Mouse (Mus musculus): Measurements from ENCODE around the gene Sprr2h. TPM values are rescaled to one million over a fixed set of nuclear protein-coding genes. Genes with fewer than 3 reads are reported as not detected.

The Sprr2h gene
- not detected for total RNA-seq (2022)

DNA sequence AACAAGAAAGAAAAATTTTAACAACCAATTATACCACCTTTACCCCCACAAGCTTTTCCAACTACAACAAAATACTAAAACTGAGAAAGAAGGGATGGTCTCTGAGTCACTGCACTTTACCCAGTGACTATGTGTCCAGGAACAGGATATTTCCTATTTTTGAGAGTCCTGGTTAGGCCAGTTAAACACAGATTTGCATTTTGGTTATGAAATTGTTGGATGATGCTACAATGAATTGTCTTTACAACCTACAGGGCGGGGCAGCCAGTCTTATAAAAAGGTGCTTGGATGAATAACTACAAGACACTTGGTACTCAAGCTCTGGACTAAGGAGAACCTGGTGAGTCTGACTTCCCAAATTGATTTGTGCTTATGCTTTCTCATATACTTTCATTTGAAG is at the start of gene Sprr2h:
Gene Sprr2h (plus strand): TSS at position 301 of the 400 bp plus-strand sequence.
- no peak for DNase-seq (ENCODE audit: low spot score)

DNA sequence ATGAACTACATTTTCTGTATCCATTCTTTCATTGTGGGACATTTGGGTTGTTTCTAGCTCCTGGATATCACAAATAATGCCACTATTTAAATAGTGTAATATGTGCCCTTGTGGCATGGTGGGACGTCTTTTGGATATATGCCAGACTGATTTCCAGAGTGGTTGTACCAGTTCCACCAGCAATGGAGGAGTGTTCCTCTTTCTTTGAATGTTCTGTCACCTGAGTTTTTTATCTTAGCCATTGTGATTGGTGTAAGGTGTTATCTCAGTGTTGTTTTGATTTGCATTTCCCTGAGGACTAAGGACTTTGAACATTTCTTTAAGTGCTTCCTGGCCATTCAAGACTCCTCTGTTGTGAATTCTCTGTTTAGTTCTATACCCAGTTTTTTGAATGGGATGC is 49.2 kb upstream of the Sprr2h start:
- no peak for DNase-seq (ENCODE audit: low spot score)

DNA sequence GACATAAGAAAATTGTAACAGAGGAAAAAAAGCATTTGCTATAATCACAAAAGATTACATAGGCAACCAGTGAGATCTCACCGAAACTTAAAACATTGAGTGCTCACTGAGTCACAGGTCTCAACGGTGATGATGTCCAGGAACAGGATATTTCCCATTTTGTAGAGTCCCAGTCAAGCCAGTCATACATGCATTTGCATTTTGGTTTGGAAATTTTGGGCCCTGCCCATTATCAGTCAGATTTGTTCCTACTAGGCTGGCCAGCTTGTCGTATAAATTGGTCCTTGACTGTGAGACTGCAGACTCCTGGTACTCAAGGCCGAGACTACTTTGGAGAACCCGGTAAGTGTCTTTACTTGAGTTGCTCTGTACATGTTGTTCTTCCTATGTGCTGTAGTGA is 46.6 kb upstream of the Sprr2h start, which contains the start of gene Sprr2d:
Gene Sprr2d (plus strand): TSS at position 301 of the 400 bp plus-strand sequence.
- no peak for DNase-seq (ENCODE audit: low spot score)

DNA sequence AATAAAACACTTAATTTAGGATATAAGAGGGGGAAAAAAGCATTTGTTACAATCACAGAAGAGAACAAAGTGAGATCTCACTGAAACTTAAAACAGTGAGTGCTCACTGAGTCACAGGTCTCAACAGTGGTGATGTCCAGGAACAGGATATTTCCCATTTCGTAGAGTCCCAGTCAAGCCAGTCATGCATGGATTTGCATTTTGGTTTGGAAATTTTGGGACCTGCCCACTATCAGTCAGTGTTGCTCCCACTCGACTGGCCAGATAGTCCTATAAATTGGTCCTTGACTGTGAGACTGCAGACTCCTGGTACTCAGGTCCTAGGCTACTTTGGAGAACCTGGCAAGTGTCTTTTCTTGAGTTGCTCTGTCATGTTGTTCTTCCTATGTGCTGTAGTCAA is 33.6 kb upstream of the Sprr2h start, which contains the start of gene Sprr2e:
Gene Sprr2e (plus strand): TSS at position 301 of the 400 bp plus-strand sequence.
- DNase-seq (ENCODE audit: low spot score) = no peak

DNA sequence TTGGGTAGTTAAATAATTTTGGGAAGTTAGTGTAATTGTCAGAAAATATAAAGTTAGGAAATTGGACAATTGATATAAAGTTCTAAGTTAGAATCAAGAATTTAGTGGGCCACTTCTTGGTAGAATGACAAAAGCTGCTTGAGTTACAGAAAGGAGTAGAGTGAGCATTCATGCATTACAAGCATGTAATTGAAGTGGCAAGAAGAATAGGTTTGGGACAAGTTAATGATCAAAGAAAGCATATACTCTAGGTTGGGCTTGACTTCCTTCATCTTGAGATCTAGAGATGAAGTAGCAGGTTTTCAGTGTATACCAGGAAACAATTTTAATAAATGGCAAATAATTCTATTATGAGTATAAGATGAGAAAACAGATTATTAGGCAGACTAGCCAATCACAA is 23.9 kb upstream of the Sprr2h start:
- DNase-seq (ENCODE audit: low spot score) = no peak

DNA sequence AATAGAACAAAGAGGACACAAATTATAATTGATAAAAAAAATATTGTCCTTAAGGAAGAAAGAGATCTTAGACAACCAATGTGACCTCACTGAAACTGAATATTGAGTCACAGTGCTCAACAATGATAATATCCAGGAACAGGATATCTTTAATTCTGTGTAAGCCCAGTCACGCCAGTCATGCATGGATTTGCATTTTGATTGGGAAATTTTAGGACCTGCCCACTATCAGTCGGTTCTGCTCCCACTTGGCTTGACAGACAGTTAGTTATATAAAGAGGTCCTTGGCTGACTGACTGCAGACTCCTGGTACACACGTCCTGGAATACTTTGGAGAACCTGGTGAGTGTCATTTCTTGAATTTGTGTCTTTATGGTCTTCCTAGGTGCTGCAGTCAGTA is 20.6 kb upstream of the Sprr2h start, which contains the start of gene Sprr2f:
Gene Sprr2f (plus strand): TSS at position 301 of the 400 bp plus-strand sequence.
- DNase-seq (ENCODE audit: low spot score) = no peak

GRCm38 (mm10) chr3:92373613-92374012 is 11.9 kb upstream of the Sprr2h start:
- no peak for DNase-seq (ENCODE audit: low spot score)

GRCm38 (mm10) chr3:92394301-92394700 is 8.8 kb downstream of the Sprr2h start:
- no peak for DNase-seq (ENCODE audit: low spot score)

DNA sequence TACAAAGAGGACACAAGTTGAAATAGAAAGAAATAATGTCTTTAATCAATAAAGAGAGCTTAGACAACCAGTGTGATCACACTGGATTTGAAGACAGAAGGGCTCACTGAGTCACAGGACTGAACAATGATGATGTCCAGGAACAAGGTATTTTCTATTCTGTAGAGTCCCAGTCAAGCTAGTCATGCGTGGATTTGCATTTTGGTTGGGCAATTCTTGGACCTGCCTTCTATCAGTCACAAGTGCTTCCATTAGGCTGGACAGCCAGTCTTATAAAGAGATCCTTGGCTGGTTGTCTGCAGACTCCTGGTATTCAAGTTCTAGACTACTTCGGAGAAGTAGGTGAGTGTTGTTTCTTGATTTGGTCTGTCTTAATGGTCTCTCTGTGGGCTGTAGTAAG is 22.2 kb downstream of the Sprr2h start, which contains the start of gene Sprr2i:
Gene Sprr2i (plus strand): TSS at position 301 of the 400 bp plus-strand sequence.
- no peak for DNase-seq (ENCODE audit: low spot score)

DNA sequence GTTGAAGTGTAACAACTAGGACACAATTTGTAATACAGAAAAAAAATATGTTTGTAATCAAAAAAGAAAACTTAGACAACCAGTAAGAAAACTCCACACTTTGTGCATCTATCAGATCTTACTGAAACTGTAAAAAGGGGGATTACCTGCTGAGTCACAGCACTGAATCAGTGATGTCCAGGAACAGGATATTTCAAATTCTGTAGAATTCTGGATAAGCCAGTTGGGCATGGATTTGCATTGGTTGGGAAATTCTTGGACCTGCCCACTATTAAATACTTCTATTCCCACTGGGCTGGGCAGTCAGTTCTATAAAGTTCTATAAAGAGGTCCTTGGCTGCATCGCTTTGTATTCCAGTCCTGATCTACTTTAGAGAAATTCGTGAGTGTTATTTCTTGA is 32.3 kb downstream of the Sprr2h start, which contains the start of gene Sprr2j-ps:
Gene Sprr2j-ps (plus strand): TSS at position 301 of the 400 bp plus-strand sequence.
- no peak for DNase-seq (ENCODE audit: low spot score)

DNA sequence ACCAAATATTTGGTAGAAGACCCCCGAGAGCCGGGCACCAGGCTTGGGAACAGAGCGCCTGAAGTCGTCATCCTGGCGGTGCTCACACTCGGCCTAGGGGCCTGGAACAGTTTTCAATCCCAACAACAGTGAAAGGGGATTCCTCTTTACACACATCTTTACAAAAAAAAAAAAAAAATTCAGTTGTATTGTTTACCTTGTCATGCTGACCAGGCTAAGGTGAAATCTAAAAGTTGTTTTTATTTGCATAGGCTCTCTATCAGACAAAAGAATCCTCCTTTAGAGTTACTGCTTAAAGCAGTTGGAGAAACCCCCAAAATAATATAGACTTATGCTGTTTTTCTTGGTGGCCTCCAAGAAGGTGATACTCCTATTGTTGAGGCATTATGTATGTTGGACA is 43.8 kb downstream of the Sprr2h start, which contains the start of gene Gm9774:
Gene Gm9774 (minus strand): TSS at position 101 of the 400 bp plus-strand sequence.
- DNase-seq (ENCODE audit: low spot score) = no peak

DNA sequence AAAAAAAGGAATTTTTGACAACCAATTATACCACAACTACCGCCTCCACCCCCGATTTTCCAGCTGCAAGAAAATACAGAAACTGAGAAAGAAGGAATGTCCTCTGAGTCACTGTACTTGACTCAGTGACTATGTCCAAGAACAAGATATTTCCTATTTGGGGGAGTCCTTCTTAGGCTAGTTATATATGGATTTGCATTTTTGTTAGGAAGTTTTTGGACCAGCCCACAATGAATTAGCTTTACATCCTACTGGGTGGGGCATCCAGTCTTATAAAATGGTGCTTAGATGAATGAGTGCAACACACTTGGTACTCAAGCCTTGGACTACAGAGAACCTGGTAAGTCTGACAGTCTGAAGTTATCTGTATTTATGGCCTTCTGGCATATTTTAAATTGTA is 46.8 kb downstream of the Sprr2h start, which contains the start of gene Sprr2k:
Gene Sprr2k (plus strand): TSS at position 301 of the 400 bp plus-strand sequence.
- DNase-seq (ENCODE audit: low spot score) = no peak

Other genes starting within 250 kb of the Sprr2h start
- gene Lelp1, start 242.9 kb upstream of the Sprr2h start, total RNA-seq (2022) = not detected
- gene Sprr2a1, start 169.9 kb upstream of the Sprr2h start, total RNA-seq (2022) = not detected
- 1 to 10 TPM in 1 of 4 experiments, under 1 TPM in 1, not detected in 2; 0.80 to 2.0 TPM for gene Sprr2a2, start 169.8 kb upstream of the Sprr2h start, total RNA-seq (2022)
- gene Sprr2a3, start 100.3 kb upstream of the Sprr2h start, total RNA-seq (2022) = not detected
- not detected for gene Sprr2b, start 69.1 kb upstream of the Sprr2h start, total RNA-seq (2022)
- not detected for gene Sprr2d, start 46.5 kb upstream of the Sprr2h start, total RNA-seq (2022)
- gene Sprr2e, start 33.5 kb upstream of the Sprr2h start, total RNA-seq (2022) = not detected
- gene Sprr2f, start 20.5 kb upstream of the Sprr2h start, total RNA-seq (2022) = not detected
- not detected for gene Sprr2i, start 22.3 kb downstream of the Sprr2h start, total RNA-seq (2022)
- gene Sprr2j-ps, start 32.4 kb downstream of the Sprr2h start, total RNA-seq (2022) = not detected
- gene Gm9774, start 43.7 kb downstream of the Sprr2h start, total RNA-seq (2022) = 1 to 10 TPM in 3 of 4 experiments, not detected in 1; 1.4 to 3.1 (median 2.9) TPM
- not detected for gene Sprr2k, start 46.9 kb downstream of the Sprr2h start, total RNA-seq (2022)
- gene Sprr1b, start 53.1 kb downstream of the Sprr2h start, total RNA-seq (2022) = not detected
- gene Sprr3, start 73.0 kb downstream of the Sprr2h start, total RNA-seq (2022) = not detected
- gene Sprr1a, start 100.2 kb downstream of the Sprr2h start, total RNA-seq (2022) = under 1 TPM in 3 of 4 experiments, not detected in 1; 0.35 to 0.69 (median 0.41) TPM
- gene Sprr4, start 114.8 kb downstream of the Sprr2h start, total RNA-seq (2022) = not detected
- not detected for gene 2310046K23Rik, start 148.8 kb downstream of the Sprr2h start, total RNA-seq (2022)
- gene Ivl, start 188.1 kb downstream of the Sprr2h start, total RNA-seq (2022) = not detected
- not detected for gene Smcp, start 203.3 kb downstream of the Sprr2h start, total RNA-seq (2022)
- not detected for gene 2210017I01Rik, start 221.8 kb downstream of the Sprr2h start, total RNA-seq (2022)
- not detected for gene Lce6a, start 236.0 kb downstream of the Sprr2h start, total RNA-seq (2022)

Measured in heart, adult 8-10 months (tissue).